Mouse (Mus musculus) cerebellum, adult 9-11 months (tissue): Measurements from ENCODE around the gene Hmga1b.
A peak's percentile ranks its signal among the peaks of the same experiment; 100 is the strongest.
"Not testable (repeated sequence)": the region's sequence is repeated elsewhere in the genome, so short reads cannot be mapped to it uniquely, and the experiment has no call there.

Experiments
- DNase-seq: peaks from one replicate; pipeline ENCODE4 v3.0.0; 2022

The Hmga1b gene

GRCm38 (mm10) chr11:120788460-120788859 lies 25.9 kb downstream of the Hmga1b start:
- not testable (repeated sequence) for DNase-seq

GRCm38 (mm10) chr11:120789355-120789754 lies 26.8 kb downstream of the Hmga1b start:
- peak; percentile 5 for DNase-seq

GRCm38 (mm10) chr11:120789810-120790209 lies 27.2 kb downstream of the Hmga1b start:
- peak; percentile 7 for DNase-seq

- DNase-seq = no peak
These were observed 30.1 kb downstream of the Hmga1b start for GRCm38 (mm10) chr11:120792652-120793051.

GRCm38 (mm10) chr11:120795756-120796613 lies 33.4 kb downstream of the Hmga1b start, which contains the start of gene Dus1l:
TSS of gene Dus1l (minus strand) at chr11:120796403.
- peak; percentile 95 for DNase-seq

GRCm38 (mm10) chr11:120796614-120796946 lies 34.0 kb downstream of the Hmga1b start:
- DNase-seq = no peak

- DNase-seq = no peak
These were observed 35.6 kb downstream of the Hmga1b start for GRCm38 (mm10) chr11:120798244-120798643.

- DNase-seq = no peak
These were observed 36.8 kb downstream of the Hmga1b start for GRCm38 (mm10) chr11:120799316-120799890.

- peak; percentile 81 for DNase-seq
These were observed 37.7 kb downstream of the Hmga1b start for GRCm38 (mm10) chr11:120800061-120800904.

GRCm38 (mm10) chr11:120804274-120804673 lies 41.7 kb downstream of the Hmga1b start:
- DNase-seq = no peak

GRCm38 (mm10) chr11:120804769-120805168 lies 42.2 kb downstream of the Hmga1b start:
- DNase-seq = no peak

- no peak for DNase-seq
These were observed 43.0 kb downstream of the Hmga1b start for GRCm38 (mm10) chr11:120805375-120806298.

- no peak for DNase-seq
These were observed 45.4 kb downstream of the Hmga1b start for GRCm38 (mm10) chr11:120808010-120808409.

GRCm38 (mm10) chr11:120812068-120812467 lies 49.5 kb downstream of the Hmga1b start:
- DNase-seq = no peak
